Mouse (Mus musculus) megakaryocyte, adult 5-6 weeks (primary cell): Measurements from ENCODE around the gene Gramd4. TPM values are rescaled to one million over a fixed set of nuclear protein-coding genes. Genes with fewer than 3 reads are reported as not detected.
A peak's percentile ranks its signal among the peaks of the same experiment; 100 is the strongest.
"Not testable (repeated sequence)": the region's sequence is repeated elsewhere in the genome, so short reads cannot be mapped to it uniquely, and the experiment has no call there.

Source experiments
- ATAC-seq: 2 replicates; pipeline ENCODE4 v1.8.0; 2016; ENCODE audit warnings: mild to moderate bottlenecking, inconsistent platforms; ENCODE audit not compliant: poor library complexity, severe bottlenecking
- total RNA-seq, 2 experiments: library from RNA; stranded (forward) in 1 of 2; stranded (reverse) in 1 of 2; fragments of 153-499, 151-499 nt in 1 of 2; fragments of 221-1000, 200-1000 nt in 1 of 2; gene quantifications; 2 replicates each; pipeline versions ENCODE4 v1.2.3 to v1.2.4; 2015 to 2017

Gene Gramd4
- total RNA-seq, 2 experiments from 2014 or later: 13.1 to 46.0 TPM

DNA sequence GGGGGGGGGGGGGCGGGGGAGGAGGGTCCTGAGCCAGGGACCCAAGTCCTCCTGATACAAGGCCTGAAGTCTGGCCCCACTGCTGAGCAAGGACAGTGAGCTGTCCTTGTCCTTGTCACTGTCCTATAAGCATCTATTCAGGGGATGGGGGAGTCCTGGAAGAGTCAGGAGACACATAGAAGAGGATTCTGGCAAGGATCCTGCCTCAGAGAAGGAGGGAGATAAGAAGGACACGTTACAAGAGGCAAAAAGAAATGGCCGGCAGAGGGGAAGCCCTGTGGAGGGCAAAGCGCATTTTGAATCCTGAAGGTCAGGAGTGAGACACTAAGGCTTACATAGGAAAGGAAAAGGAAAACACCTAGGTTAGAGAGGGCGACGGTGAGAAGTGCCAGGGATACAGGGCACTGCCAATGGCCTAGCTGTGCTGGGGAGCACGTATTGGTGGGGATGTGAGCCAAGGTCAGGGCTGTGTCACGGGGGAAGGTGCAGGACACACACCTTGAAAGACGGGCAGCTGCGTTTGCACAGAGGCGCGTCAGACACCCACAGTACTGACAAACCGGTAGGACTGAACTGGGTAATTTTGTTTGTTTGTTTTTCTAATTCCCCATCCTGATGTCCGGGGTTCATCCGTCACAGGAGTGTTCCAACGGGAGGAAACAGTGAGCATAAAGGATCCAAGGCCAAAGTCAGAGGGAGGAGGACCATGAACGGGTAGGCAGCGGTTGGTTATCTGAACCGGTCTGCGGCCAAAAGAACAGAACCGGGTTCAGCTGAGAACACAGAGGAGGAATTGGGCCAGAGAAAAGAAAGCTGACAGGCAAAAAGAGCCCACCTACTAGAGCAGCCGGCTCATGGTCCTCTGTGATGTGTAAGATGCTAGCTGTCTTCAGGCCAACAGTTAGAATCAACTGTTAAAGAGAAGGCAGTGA lies 119.5 kb downstream of the Gramd4 start:
- no peak for ATAC-seq

DNA sequence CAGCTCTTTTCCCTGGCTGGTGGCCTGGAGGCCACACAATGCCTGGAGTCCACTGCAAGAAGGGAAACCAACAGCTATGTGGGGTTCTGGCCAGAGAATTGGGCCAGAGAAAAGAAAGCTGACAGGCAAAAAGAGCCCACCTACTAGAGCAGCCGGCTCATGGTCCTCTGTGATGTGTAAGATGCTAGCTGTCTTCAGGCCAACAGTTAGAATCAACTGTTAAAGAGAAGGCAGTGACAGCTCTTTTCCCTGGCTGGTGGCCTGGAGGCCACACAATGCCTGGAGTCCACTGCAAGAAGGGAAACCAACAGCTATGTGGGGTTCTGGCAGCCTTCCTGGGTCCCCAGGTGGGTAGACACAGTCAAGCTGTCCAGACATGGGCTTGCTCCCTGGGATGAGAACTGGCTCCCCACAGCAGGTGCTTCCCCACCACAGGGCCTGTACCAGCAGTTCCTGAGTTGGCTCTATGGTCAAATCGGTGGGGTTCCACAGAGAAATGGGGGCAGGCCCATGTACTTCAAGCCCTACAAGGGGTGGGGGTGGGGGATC lies 120.3 kb downstream of the Gramd4 start:
- not testable (repeated sequence) for ATAC-seq

DNA sequence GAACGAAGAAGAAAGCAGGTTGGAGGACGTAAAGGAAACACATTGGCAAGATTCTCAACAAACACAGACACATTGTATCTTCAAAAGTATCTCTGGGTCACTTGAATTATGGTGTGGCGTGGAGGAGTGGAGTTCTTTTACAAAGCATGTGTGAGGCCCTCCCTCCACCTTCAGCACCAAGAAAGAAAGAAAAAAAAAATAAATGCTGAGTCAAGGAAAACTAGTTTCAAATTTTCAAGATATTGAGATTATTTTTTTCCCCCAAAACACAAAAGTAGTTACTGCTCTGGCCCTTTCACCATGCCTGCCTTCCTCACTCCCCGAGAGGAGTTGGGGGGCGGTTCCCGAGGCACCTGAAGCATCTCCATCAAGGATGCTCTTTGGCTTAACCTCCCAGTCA lies 121.1 kb downstream of the Gramd4 start:
- ATAC-seq: no peak

DNA sequence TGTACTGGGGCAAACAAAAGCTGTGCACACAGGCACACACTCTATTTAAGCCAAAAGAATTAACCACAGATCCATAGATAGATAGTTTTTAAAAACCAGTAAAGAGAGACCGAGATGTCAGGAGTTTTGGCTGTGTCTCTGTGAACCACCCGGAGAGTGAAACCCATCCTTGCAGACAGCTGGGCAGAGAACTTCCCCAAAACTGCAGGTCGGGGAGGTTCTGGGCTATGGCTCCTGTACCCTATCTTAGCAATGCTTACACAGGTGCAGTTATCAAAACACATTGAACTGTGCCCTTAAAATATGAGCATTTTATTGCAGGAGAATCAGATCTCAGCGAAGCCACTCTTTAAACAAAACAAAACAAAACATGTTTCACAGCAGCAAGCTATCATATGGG lies 122.9 kb downstream of the Gramd4 start:
- no peak for ATAC-seq

DNA sequence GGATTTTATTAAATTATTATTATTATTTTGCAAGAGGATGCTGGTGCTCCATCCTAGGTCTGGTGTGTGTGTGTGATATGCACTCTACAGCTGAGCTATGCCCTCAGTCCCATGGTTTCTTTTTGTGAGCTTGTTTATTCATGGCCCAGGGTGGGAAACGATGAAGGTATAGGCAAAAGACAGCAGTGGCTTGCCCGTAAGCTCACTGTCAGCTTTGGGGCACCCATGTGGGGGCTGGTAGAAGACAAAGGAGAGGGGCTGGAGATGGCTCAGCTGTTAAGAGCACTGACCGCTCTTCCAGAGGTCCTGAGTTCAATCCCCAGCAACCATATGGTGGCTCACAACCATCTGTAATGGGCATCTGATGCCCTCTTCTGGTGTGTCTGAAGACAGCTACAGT lies 123.8 kb downstream of the Gramd4 start:
- ATAC-seq: not testable (repeated sequence)

DNA sequence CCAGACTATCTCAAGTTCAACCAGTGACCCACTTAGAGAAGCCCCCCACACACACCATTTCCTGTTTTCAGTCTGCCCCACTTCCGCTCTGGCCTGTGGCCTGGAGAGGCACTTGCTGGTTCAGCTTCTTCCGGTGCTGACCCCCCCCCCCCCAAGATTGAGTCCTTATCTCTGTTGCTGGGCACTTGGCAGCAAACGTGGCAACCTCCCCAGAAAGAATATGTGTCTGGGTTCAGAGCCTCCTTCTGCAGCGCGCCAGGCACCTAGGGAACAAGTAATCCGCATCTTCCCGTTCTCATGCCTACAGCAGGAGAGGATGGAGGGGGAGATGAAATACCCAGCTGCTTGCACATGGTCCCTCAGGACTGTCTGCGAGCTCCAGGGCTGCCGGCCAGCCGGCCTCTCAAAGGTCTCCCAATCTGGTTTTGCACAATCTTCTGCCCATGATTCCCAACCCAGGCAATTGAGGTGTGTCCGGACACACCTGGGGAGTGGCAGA lies 124.5 kb downstream of the Gramd4 start:
- ATAC-seq: peak; percentile 34

DNA sequence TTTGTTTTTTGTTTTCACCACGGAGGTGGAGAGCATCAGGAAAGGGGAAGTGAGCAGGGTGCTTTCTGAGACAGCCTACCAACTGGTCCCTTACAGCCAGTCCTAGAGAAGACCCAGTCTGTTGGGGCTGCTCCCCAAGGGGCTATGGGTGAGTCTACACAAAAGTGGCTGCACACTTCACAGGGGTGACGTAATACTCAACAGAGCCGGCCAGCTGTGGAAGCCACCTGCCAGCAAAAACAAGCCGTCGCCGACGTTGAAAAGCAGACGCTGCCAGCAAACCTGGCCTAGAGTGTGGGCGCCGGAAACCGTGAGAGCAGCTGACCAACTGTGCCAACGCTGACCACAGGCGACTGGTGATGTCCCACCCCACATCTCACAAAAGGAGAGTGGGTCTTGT lies 125.2 kb downstream of the Gramd4 start:
- ATAC-seq: peak; percentile 50

DNA sequence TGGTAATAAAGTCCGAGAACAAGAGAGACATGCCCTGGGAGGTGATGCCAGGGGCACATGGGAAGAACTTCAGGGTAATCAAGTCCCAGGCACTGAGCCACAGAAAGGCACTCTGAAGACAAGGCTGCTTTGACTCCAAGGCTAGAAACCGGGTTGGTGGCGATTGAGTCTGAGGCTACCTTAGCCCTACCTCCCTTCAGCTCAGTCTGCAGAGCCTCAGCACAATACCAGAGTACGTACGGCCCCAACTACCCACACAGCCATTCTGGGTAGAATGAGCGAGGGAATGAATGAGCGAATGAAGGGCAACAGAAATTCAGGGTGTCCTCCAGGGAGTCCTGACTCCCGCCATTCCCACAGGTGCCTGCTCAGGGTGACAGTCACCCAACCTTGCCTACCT lies 126.0 kb downstream of the Gramd4 start:
- no peak for ATAC-seq

DNA sequence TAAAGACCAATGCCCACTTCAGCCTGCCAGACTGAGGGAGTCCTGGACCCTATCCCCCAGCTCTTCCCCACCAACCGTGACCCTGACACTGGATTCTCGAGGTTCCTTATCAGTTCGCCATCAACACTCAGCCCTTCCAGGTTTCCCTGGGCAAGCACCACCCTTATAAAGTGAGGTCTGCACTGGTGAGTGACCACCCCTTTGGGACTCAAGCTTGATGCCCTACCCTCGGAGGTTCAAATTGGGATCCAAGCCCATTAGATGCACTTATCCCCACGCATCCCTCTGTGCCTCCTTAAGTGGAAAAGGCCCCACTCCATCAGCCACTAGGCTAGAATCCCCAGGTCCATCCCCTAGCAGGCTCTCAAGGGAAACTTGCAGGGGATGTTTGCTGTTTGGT lies 126.6 kb downstream of the Gramd4 start:
- ATAC-seq: no peak

DNA sequence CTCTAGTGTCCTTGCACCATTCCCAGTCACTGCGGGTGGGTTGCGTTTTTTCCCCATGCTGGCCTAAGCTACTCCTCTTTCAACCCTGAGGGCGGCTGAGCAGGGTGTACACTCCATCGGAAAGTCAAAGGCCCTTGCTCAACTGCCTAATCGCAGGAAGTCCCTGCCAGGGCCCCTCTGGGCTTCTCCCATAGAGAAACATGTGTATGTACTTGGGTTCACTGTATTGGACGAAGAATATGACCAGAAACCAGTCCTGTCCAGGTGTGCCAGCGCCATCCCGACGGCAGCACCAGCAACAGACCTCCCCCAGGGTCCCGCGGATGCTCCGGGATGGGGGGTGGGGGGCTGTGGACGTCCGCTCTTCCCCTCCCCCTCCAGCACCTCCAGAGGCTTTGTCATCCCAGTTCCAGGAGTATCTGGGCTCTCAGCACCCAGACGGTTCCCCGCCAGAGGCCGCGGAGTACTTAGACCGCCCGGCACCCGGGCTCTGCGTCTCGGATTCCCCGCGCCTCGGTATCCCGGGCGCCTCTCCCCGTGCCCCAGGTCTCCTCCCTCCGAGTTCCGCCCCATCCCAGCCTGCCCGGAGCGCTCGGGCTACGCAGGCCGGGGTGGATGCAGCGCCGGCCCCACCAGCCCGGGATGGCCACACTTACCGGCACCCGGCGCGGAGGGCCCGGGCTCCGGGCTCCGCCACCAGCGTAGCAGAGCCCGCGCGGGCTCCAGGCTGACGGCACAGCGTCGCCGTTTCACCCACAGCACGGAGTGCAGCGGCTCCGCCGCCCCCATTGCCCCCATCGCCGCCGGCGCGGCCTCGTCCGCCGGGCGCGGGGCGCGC lies 127.6 kb downstream of the Gramd4 start:
- peak; percentile 20 for ATAC-seq

DNA sequence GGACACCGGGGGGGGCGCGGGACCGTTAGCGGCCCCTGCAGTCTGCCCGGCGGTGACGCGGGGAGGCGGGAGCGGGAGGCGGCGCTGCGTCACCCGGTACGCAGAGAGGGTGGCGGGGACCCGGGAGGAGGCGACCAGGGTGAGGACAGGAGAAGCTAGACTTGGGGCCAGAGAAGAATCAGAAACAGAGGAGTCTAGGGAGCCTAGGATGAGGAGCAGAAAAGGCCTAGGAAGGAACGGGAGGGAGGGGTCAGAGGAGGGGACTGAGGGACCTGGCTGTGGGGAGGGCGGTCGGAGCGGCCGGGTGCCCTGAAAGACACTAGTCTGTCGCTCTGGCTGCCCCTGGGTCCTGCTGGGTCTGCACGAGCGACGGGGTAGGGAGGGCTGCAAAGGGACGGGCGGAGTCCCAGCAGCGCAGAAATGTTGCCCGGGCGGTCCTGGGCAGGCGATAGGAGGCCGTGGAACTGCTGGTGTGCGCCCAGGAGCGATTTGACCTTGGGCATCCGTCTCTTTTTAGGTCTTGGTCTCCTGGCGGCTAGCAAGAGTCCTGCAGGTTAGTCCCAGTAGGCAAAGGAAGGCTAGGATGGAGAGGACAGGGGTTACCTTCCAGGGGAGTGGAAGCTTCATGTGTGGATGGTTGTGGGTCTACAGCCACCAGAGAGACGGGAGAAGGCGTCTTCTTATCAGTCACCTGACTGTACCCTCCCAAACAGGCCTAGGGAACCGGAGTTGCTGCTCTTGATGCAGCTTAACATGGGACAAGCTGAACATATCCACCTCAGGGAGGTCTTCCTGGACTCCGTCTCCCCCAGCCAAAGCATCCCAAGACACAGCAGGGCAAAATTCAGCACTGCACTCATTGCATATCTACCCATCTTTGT lies 128.4 kb downstream of the Gramd4 start, which contains the start of gene Cerk:
Gene Cerk (minus strand): TSS at position 453 of the 881 bp plus-strand sequence.
- ATAC-seq: peak; percentile 64

DNA sequence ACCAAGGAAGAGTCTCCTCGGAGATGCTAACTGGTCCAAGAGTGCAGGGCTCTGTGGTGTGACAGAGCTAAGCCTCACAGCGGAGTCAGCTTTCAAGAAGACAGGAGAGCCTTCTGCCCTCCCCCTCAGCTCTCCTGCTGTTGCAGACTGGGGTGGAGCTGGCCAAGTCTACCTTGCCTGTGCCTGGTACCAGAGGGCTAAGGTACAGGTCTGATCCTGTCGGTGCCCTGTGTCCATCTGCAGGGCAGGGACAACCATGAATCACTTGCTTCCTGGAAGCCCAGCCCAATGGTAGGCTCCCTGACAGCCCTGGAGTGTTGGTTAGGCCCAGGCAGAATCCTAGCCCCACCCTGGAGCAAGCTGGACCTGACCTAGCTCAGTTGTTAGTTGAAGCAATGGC lies 129.2 kb downstream of the Gramd4 start:
- no peak for ATAC-seq

Other genes starting within 250 kb of the Gramd4 start
- gene Cdpf1, start 246.0 kb upstream of the Gramd4 start, total RNA-seq (2015): 8.3 and 13.0 TPM in 2 replicates
- gene Cdpf1, start 246.0 kb upstream of the Gramd4 start, total RNA-seq (2017): 7.7 and 14.5 TPM in 2 replicates
- gene Pkdrej, start 236.0 kb upstream of the Gramd4 start, total RNA-seq (2015): not detected in 2 replicates
- not detected in 2 replicates for gene Pkdrej, start 236.0 kb upstream of the Gramd4 start, total RNA-seq (2017)
- gene Ttc38, start 225.4 kb upstream of the Gramd4 start, total RNA-seq (2015): 2.8 and 3.5 TPM in 2 replicates
- gene Ttc38, start 225.4 kb upstream of the Gramd4 start, total RNA-seq (2017): 4.9 and 10.7 TPM in 2 replicates
- 12.2 and 16.1 TPM in 2 replicates for gene Gtse1, start 197.9 kb upstream of the Gramd4 start, total RNA-seq (2015)
- gene Gtse1, start 197.9 kb upstream of the Gramd4 start, total RNA-seq (2017): 20.0 and 20.7 TPM in 2 replicates
- 9.0 and 9.3 TPM in 2 replicates for gene Trmu, start 178.4 kb upstream of the Gramd4 start, total RNA-seq (2015)
- 8.8 and 20.9 TPM in 2 replicates for gene Trmu, start 178.4 kb upstream of the Gramd4 start, total RNA-seq (2017)
- 1.0 and 1.2 TPM in 2 replicates for gene Celsr1, start 23.9 kb upstream of the Gramd4 start, total RNA-seq (2015)
- 1.2 and 4.4 TPM in 2 replicates for gene Celsr1, start 23.9 kb upstream of the Gramd4 start, total RNA-seq (2017)
- 22.7 and 24.4 TPM in 2 replicates for gene Cerk, start 128.4 kb downstream of the Gramd4 start, total RNA-seq (2015)
- gene Cerk, start 128.4 kb downstream of the Gramd4 start, total RNA-seq (2017): 35.4 and 41.2 TPM in 2 replicates
- 12.9 and 13.3 TPM in 2 replicates for gene Tbc1d22a, start 156.8 kb downstream of the Gramd4 start, total RNA-seq (2015)
- gene Tbc1d22a, start 156.8 kb downstream of the Gramd4 start, total RNA-seq (2017): 19.0 and 24.1 TPM in 2 replicates